Mouse (Mus musculus): ENCODE results near the gene Wfdc8. TPM values are rescaled to one million over a fixed set of nuclear protein-coding genes. Genes with fewer than 3 reads are reported as not detected.

Gene Wfdc8
- polyA plus RNA-seq, 1 experiment from 2014 or later = 0.05 TPM

- no peak overlapping the region for H3K27ac ChIP-seq
- no peak overlapping the region for H3K4me2 ChIP-seq (ENCODE audit: low read length)
- H3K36me3 ChIP-seq (ENCODE audit: insufficient read depth, low read length) = no peaks in the 10 kb centered on the region
- TF ChIP-seq CTCF (IDR thresholded peaks at IDR 0.05; ENCODE audit: low read depth) = peak; percentile 48
- no peaks in the 10 kb centered on the region for H3K4me1 ChIP-seq (replicated peaks; ENCODE audit: insufficient read depth, low read length)
- no peak overlapping the region for H3K9ac ChIP-seq (ENCODE audit: low read depth, low read length)
- no peaks in the 10 kb centered on the region for H3K9me3 ChIP-seq (replicated peaks; ENCODE audit: low read length)
- ATAC-seq (replicated peaks; ENCODE audit: low FRiP score, low read depth) (no peak), DNase-seq (ENCODE audit: low spot score) (no peak)
- H3K27me3 ChIP-seq (ENCODE audit: insufficient read depth, low read length) = no peaks in the 10 kb centered on the region
- H3K4me3 ChIP-seq (replicated peaks; ENCODE audit: low read depth, low read length) = no peak overlapping the region
- 75% methylated on average over 9 of the region's 9 CpGs for WGBS
These were observed 21.8 kb upstream of the Wfdc8 start for GRCm38 (mm10) chr2:164635266-164635665.

GRCm38 (mm10) chr2:164621775-164622174, 8.3 kb upstream of the Wfdc8 start:
- TF ChIP-seq CTCF (IDR thresholded peaks at IDR 0.05; ENCODE audit: low read depth) = peak; percentile 32; the same call in 1 of the 2 replicates
- Histone ChIP-seq H3K4me1 (replicated peaks; ENCODE audit: insufficient read depth, low read length) (no peaks in the 10 kb centered on the region), H3K36me3 (ENCODE audit: insufficient read depth, low read length) (no peaks in the 10 kb centered on the region), H3K27me3 (ENCODE audit: insufficient read depth, low read length) (no peaks in the 10 kb centered on the region), H3K4me2 (ENCODE audit: low read length) (no peak overlapping the region), H3K9me3 (replicated peaks; ENCODE audit: low read length) (no peaks in the 10 kb centered on the region), H3K9ac (ENCODE audit: low read depth, low read length) (no peak overlapping the region), H3K27ac (no peak overlapping the region), H3K4me3 (replicated peaks; ENCODE audit: low read depth, low read length) (no peak overlapping the region)
- ATAC-seq (replicated peaks; ENCODE audit: low FRiP score, low read depth) (no peak), DNase-seq (ENCODE audit: low spot score) (no peak)
- 78% methylated on average over 4 of the region's 4 CpGs for WGBS

DNA sequence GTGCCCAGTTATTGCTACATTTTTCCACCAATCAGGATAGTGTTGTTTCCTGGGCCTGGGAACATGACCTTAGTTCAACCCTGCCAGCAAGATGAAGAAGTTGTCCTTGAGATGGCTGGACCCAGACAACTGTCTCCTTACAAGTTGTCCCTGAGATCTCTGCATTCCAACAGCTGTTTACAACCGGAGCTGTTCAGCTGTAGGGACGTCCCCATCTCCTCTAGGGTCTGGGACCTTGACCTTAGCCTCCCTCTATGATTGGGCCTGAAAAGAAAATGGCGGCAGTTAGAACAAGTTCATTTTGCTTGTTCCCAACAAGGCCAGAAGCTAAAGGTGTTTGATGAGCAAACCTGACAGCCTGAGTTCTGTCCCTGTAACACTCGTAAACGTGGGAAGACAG, 5.6 kb upstream of the Wfdc8 start:
- no peaks in the 10 kb centered on the region for H3K36me3 ChIP-seq (ENCODE audit: insufficient read depth, low read length)
- no peak for DNase-seq (ENCODE audit: low spot score)

DNA sequence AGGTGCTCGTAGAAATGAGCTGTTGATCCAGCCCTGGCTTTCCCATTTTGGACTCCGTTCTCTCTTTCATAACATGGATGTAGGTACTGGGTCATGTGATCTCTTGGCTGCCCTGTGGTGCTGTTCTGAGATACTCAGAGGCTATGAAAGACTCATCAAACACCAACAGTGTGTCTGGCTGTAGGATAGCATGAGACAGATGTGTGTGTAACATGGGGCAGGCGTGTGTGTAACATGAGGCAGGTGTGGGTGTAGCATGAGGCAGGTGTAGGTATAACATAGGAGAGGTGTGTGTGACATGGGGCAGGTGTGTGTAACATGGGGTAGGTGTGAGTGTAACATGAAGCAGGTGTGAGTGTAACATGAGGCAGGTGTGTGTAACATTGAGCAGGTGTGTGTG, 2.0 kb upstream of the Wfdc8 start:
- no peak overlapping the region for H3K9ac ChIP-seq (ENCODE audit: low read depth, low read length)
- no peak overlapping the region for H3K4me2 ChIP-seq (ENCODE audit: low read length)
- 92% methylated on average over 3 of the region's 3 CpGs for WGBS
- H3K4me1 ChIP-seq (replicated peaks; ENCODE audit: insufficient read depth, low read length) = no peaks in the 10 kb centered on the region
- no peaks in the 10 kb centered on the region for H3K36me3 ChIP-seq (ENCODE audit: insufficient read depth, low read length)
- no peak overlapping the region for H3K4me3 ChIP-seq (replicated peaks; ENCODE audit: low read depth, low read length)
- no peak overlapping the region for H3K27ac ChIP-seq
- no peaks in the 10 kb centered on the region for H3K27me3 ChIP-seq (ENCODE audit: insufficient read depth, low read length)
- TF ChIP-seq CTCF (IDR thresholded peaks at IDR 0.05; ENCODE audit: low read depth) = no peak
- ATAC-seq (replicated peaks; ENCODE audit: low FRiP score, low read depth) = no peak
- DNase-seq (ENCODE audit: low spot score) = no peak
- no peaks in the 10 kb centered on the region for H3K9me3 ChIP-seq (replicated peaks; ENCODE audit: low read length)

More for the DNA sequence above, 5.6 kb upstream of the Wfdc8 start:
- no peaks in the 10 kb centered on the region for H3K9me3 ChIP-seq (replicated peaks; ENCODE audit: low read length)
- H3K4me2 ChIP-seq (ENCODE audit: low read length) = no peak overlapping the region
- H3K9ac ChIP-seq (ENCODE audit: low read depth, low read length) = no peak overlapping the region
- no peaks in the 10 kb centered on the region for H3K27me3 ChIP-seq (ENCODE audit: insufficient read depth, low read length)
- no peak overlapping the region for H3K4me3 ChIP-seq (replicated peaks; ENCODE audit: low read depth, low read length)
- no peak for ATAC-seq (replicated peaks; ENCODE audit: low FRiP score, low read depth)
- 81% methylated on average over 5 of the region's 5 CpGs for WGBS
- no peaks in the 10 kb centered on the region for H3K4me1 ChIP-seq (replicated peaks; ENCODE audit: insufficient read depth, low read length)
- no peak for TF ChIP-seq CTCF (IDR thresholded peaks at IDR 0.05; ENCODE audit: low read depth)
- no peak overlapping the region for H3K27ac ChIP-seq

GRCm38 (mm10) chr2:164608781-164609180, 4.6 kb downstream of the Wfdc8 start:
- Histone ChIP-seq H3K4me2 (ENCODE audit: low read length) (no peak overlapping the region), H3K9ac (ENCODE audit: low read depth, low read length) (no peak overlapping the region), H3K9me3 (replicated peaks; ENCODE audit: low read length) (no peaks in the 10 kb centered on the region), H3K27me3 (ENCODE audit: insufficient read depth, low read length) (no peaks in the 10 kb centered on the region), H3K27ac (no peak overlapping the region), H3K4me3 (replicated peaks; ENCODE audit: low read depth, low read length) (no peak overlapping the region), H3K36me3 (ENCODE audit: insufficient read depth, low read length) (no peaks in the 10 kb centered on the region), H3K4me1 (replicated peaks; ENCODE audit: insufficient read depth, low read length) (no peaks in the 10 kb centered on the region)
- DNase-seq (ENCODE audit: low spot score) (no peak), ATAC-seq (replicated peaks; ENCODE audit: low FRiP score, low read depth) (no peak)
- WGBS = 45% methylated on average over 6 of the region's 6 CpGs
- no peak for TF ChIP-seq CTCF (IDR thresholded peaks at IDR 0.05; ENCODE audit: low read depth)

DNA sequence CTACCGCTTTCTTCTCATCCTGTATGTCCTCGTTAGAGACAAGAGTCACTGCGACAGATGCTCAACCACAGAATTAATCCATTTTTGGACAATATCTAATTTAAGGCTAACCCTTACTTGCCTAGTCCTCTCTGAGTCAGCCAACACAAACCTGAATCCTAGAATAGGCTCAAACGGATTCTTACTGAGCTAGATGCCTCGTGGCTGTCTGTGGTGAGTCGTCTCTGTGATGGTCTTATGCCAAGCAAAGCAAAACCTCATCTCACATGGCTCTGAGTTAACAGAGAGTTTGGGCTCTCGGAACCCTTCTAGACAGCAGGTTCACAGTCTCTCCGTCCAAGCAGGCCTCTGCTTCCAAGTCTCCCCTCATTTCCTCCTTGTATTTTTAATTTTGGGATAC, 9.0 kb downstream of the Wfdc8 start:
- Histone ChIP-seq H3K9me3 (replicated peaks; ENCODE audit: low read length) (no peaks in the 10 kb centered on the region), H3K4me1 (replicated peaks; ENCODE audit: insufficient read depth, low read length) (no peaks in the 10 kb centered on the region), H3K4me3 (replicated peaks; ENCODE audit: low read depth, low read length) (no peak overlapping the region), H3K36me3 (ENCODE audit: insufficient read depth, low read length) (no peaks in the 10 kb centered on the region), H3K27ac (no peak overlapping the region), H3K9ac (ENCODE audit: low read depth, low read length) (no peak overlapping the region), H3K27me3 (ENCODE audit: insufficient read depth, low read length) (no peaks in the 10 kb centered on the region), H3K4me2 (ENCODE audit: low read length) (no peak overlapping the region)
- ATAC-seq (replicated peaks; ENCODE audit: low FRiP score, low read depth) (no peak), DNase-seq (ENCODE audit: low spot score) (no peak)
- TF ChIP-seq CTCF (IDR thresholded peaks at IDR 0.05; ENCODE audit: low read depth) = no peak
- 85% methylated on average over 8 of the region's 8 CpGs for WGBS

GRCm38 (mm10) chr2:164603482-164603881, 9.9 kb downstream of the Wfdc8 start:
- Histone ChIP-seq H3K9ac (ENCODE audit: low read depth, low read length) (no peak overlapping the region), H3K27me3 (ENCODE audit: insufficient read depth, low read length) (no peaks in the 10 kb centered on the region), H3K9me3 (replicated peaks; ENCODE audit: low read length) (no peaks in the 10 kb centered on the region), H3K4me2 (ENCODE audit: low read length) (no peak overlapping the region), H3K4me1 (replicated peaks; ENCODE audit: insufficient read depth, low read length) (no peaks in the 10 kb centered on the region), H3K4me3 (replicated peaks; ENCODE audit: low read depth, low read length) (no peak overlapping the region), H3K36me3 (ENCODE audit: insufficient read depth, low read length) (no peaks in the 10 kb centered on the region), H3K27ac (no peak overlapping the region)
- TF ChIP-seq CTCF (IDR thresholded peaks at IDR 0.05; ENCODE audit: low read depth) = peak; percentile 26; the same call in 1 of the 2 replicates
- ATAC-seq (replicated peaks; ENCODE audit: low FRiP score, low read depth) = no peak
- WGBS = 95% methylated on average over 3 of the region's 3 CpGs
- DNase-seq (ENCODE audit: low spot score) = no peak

Measured in kidney, postnatal 0 days (tissue).